Mouse (Mus musculus) forebrain, embryonic 11.5 days (tissue): ENCODE results near the gene Haus6. TPM values are rescaled to one million over a fixed set of nuclear protein-coding genes. Genes with fewer than 3 reads are reported as not detected.
"Not testable (repeated sequence)": the region's sequence is repeated elsewhere in the genome, so short reads cannot be mapped to it uniquely, and the experiment has no call there.

Experiments used
- ATAC-seq: fragments of 200-750 bp; cut with Nextera tagmentation; replicated peaks from 2 replicates; pipeline ENCODE4 v1.8.0; 2017; ENCODE audit warnings: moderate TSS enrichment; ENCODE audit not compliant: low FRiP score
- DNase-seq: peaks from one replicate; pipeline ENCODE4 v3.0.0-alpha.2; 2017; ENCODE audit warnings: low spot score
- H3K27ac ChIP-seq: fragments of 300-500 bp; sonication (generic); 2 replicates; pipeline ENCODE4 v1.5.1; 2014; ENCODE audit warnings: low read depth, low read length
- H3K27me3 ChIP-seq: fragments of 300-500 bp; sonication (generic); 2 replicates; pipeline ENCODE4 v1.6.1; 2014; ENCODE audit warnings: mild to moderate bottlenecking, low read length, mixed read lengths; ENCODE audit not compliant: control insufficient read depth, insufficient read depth
- H3K36me3 ChIP-seq: fragments of 300-500 bp; sonication (generic); 2 replicates; pipeline ENCODE4 v1.6.1; 2014; ENCODE audit warnings: mild to moderate bottlenecking, low read length, moderate library complexity, mixed read lengths; ENCODE audit not compliant: control insufficient read depth, insufficient read depth
- H3K4me1 ChIP-seq: fragments of 300-500 bp; sonication (generic); replicated peaks from 2 replicates; pipeline ENCODE4 v1.6.1; 2014; ENCODE audit warnings: low read length, mixed read lengths; ENCODE audit not compliant: control insufficient read depth, insufficient read depth
- H3K4me2 ChIP-seq: fragments of 300-500 bp; sonication (generic); 2 replicates; pipeline ENCODE4 v1.6.1; 2014; ENCODE audit warnings: low read depth, mild to moderate bottlenecking, low read length, moderate library complexity, mixed read lengths; ENCODE audit not compliant: severe bottlenecking
- H3K4me3 ChIP-seq: fragments of 300-500 bp; sonication (generic); 2 replicates; pipeline ENCODE4 v1.5.1; 2014; ENCODE audit warnings: low read depth, low read length
- H3K9ac ChIP-seq: fragments of 300-500 bp; sonication (generic); 2 replicates; pipeline ENCODE4 v1.6.1; 2014; ENCODE audit warnings: low read length
- H3K9me3 ChIP-seq: fragments of 300-500 bp; sonication (generic); 2 replicates; pipeline ENCODE4 v1.6.1; 2016; ENCODE audit warnings: low read length, mixed read lengths; ENCODE audit not compliant: control insufficient read depth
- WGBS: fragments of 180-500 bp; shearing (Covaris S2); extraction: QIAGEN DNeasy Blood & Tissue Kit; methylation state at CpG from one replicate; pipeline ENCODE4 v1.1.7; 2014; 5-methylcytosine and 5-hydroxymethylcytosine counted together
- polyA plus RNA-seq: library from polyadenylated mRNA; unstranded; fragments of >200 nt; fragmentation: Nextera tagmentation; extraction: Ambion mirVana; gene quantifications from 2 replicates; pipeline ENCODE4 v1.2.1, GENCODE M21; 2014

The Haus6 gene
- 30.6 and 32.9 TPM in 2 replicates for polyA plus RNA-seq

- Histone ChIP-seq H3K27ac (peak within 1 kb of the TSS; percentile 20; the same call in 1 of the 2 replicates), H3K36me3 (no peaks in the 10 kb centered on the region; the same call in 1 of the 2 replicates), H3K9ac (peak within 1 kb of the TSS; percentile 77), H3K4me1 (no peaks in the 10 kb centered on the region), H3K9me3 (no peaks in the 10 kb centered on the region), H3K4me3 (peak within 1 kb of the TSS; percentile 44), H3K4me2 (peak within 1 kb of the TSS; percentile 47), H3K27me3 (no peaks in the 10 kb centered on the region)
- WGBS = under 1% methylated on average over 59 of the region's 59 CpGs
- peak; percentile 93 for DNase-seq
- peak; percentile 99 for ATAC-seq
These were observed at the start of gene Haus6 for GRCm38 (mm10) chr4:86611524-86612288. TSS of gene Haus6 (minus strand) at chr4:86612055.

GRCm38 (mm10) chr4:86657176-86657575 lies 45.3 kb upstream of the Haus6 start:
- no peak overlapping the region for H3K4me3 ChIP-seq
- 97% methylated on average over 12 of the region's 12 CpGs for WGBS
- H3K27me3 ChIP-seq = no peaks in the 10 kb centered on the region
- H3K4me2 ChIP-seq = no peak overlapping the region
- H3K27ac ChIP-seq = no peak overlapping the region
- DNase-seq = no peak
- no peak overlapping the region for H3K9ac ChIP-seq
- no peaks in the 10 kb centered on the region for H3K4me1 ChIP-seq
- ATAC-seq = no peak
- H3K9me3 ChIP-seq = no peaks in the 10 kb centered on the region
- H3K36me3 ChIP-seq = peaks cover 9% of the 10 kb centered on the region

GRCm38 (mm10) chr4:86656410-86656809 lies 44.6 kb upstream of the Haus6 start:
- not testable (repeated sequence) for H3K27ac ChIP-seq, H3K4me2 ChIP-seq, H3K4me3 ChIP-seq, DNase-seq, ATAC-seq, H3K27me3 ChIP-seq, H3K9me3 ChIP-seq, H3K4me1 ChIP-seq, H3K9ac ChIP-seq, H3K36me3 ChIP-seq
- WGBS = 88% methylated on average over 8 of the region's 8 CpGs

- H3K27me3 ChIP-seq = no peaks in the 10 kb centered on the region
- ATAC-seq (no peak), DNase-seq (no peak)
- H3K9ac ChIP-seq = no peak overlapping the region
- H3K27ac ChIP-seq = no peak overlapping the region
- no peaks in the 10 kb centered on the region for H3K4me1 ChIP-seq
- H3K4me3 ChIP-seq = no peak overlapping the region
- H3K9me3 ChIP-seq = no peaks in the 10 kb centered on the region
- H3K36me3 ChIP-seq = no peaks in the 10 kb centered on the region
- no peak overlapping the region for H3K4me2 ChIP-seq
- WGBS = 72% methylated on average over 10 of the region's 10 CpGs
These were observed 40.0 kb upstream of the Haus6 start for GRCm38 (mm10) chr4:86651686-86652384.

GRCm38 (mm10) chr4:86648394-86648793 lies 36.5 kb upstream of the Haus6 start:
- H3K27me3 ChIP-seq, DNase-seq, H3K4me1 ChIP-seq, H3K36me3 ChIP-seq, H3K4me2 ChIP-seq, H3K27ac ChIP-seq, ATAC-seq, H3K4me3 ChIP-seq, H3K9ac ChIP-seq, H3K9me3 ChIP-seq: not testable (repeated sequence)
- 90% methylated on average over 10 of the region's 13 CpGs for WGBS

GRCm38 (mm10) chr4:86637561-86637960 lies 25.7 kb upstream of the Haus6 start:
- H3K27ac ChIP-seq, H3K27me3 ChIP-seq, DNase-seq, H3K4me1 ChIP-seq, H3K4me2 ChIP-seq, H3K4me3 ChIP-seq, H3K9me3 ChIP-seq, H3K36me3 ChIP-seq, H3K9ac ChIP-seq, ATAC-seq: not testable (repeated sequence)
- 91% methylated on average over 9 of the region's 9 CpGs for WGBS

GRCm38 (mm10) chr4:86634873-86635272 lies 23.0 kb upstream of the Haus6 start:
- not testable (repeated sequence) for H3K4me3 ChIP-seq, H3K36me3 ChIP-seq, H3K27ac ChIP-seq, H3K4me1 ChIP-seq, ATAC-seq, H3K9ac ChIP-seq, H3K4me2 ChIP-seq, DNase-seq, H3K27me3 ChIP-seq, H3K9me3 ChIP-seq

- not testable (repeated sequence) for ATAC-seq, H3K9me3 ChIP-seq, H3K4me3 ChIP-seq, H3K27me3 ChIP-seq, H3K4me2 ChIP-seq, H3K4me1 ChIP-seq, H3K36me3 ChIP-seq, DNase-seq, H3K27ac ChIP-seq, H3K9ac ChIP-seq
These were observed 22.5 kb upstream of the Haus6 start for GRCm38 (mm10) chr4:86634312-86634711.
